Mouse (Mus musculus) liver, adult 2 months (tissue): ENCODE results near the gene Tshz2. TPM values are rescaled to one million over a fixed set of nuclear protein-coding genes. Genes with fewer than 3 reads are reported as not detected.
A peak's percentile ranks its signal among the peaks of the same experiment; 100 is the strongest.

ENCODE experiments used
- DNase-seq: peaks from one replicate; pipeline ENCODE4 v3.0.0-alpha.2; 2011; ENCODE audit warnings: low read depth, low spot score; ENCODE audit errors: extremely low read depth
- H3K27ac ChIP-seq: fragments of 200-500 bp; replicated peaks from 2 replicates; pipeline ENCODE4 v1.5.1; 2012; ENCODE audit warnings: low read depth, mild to moderate bottlenecking, control low read depth, inconsistent platforms, low read length; ENCODE audit not compliant: insufficient read depth
- H3K27me3 ChIP-seq: fragments of 200-500 bp; 2 replicates; pipeline ENCODE4 v1.6.1; 2012; ENCODE audit warnings: mild to moderate bottlenecking, moderate library complexity, low read length, inconsistent platforms; ENCODE audit not compliant: control insufficient read depth, insufficient read depth
- H3K36me3 ChIP-seq: fragments of 200-500 bp; 2 replicates; pipeline ENCODE4 v1.6.1; 2012; ENCODE audit warnings: low read length, inconsistent platforms; ENCODE audit not compliant: control insufficient read depth, insufficient read depth
- H3K4me1 ChIP-seq: fragments of 200-500 bp; 2 replicates; pipeline ENCODE4 v1.6.1; 2011; ENCODE audit warnings: low read length; ENCODE audit not compliant: control insufficient read depth, insufficient read depth
- H3K4me3 ChIP-seq: fragments of 200-500 bp; 2 replicates; pipeline ENCODE4 v1.5.1; 2011; ENCODE audit warnings: low read depth, mild to moderate bottlenecking, control low read depth, low read length, moderate library complexity; ENCODE audit not compliant: insufficient read depth
- H3K79me2 ChIP-seq: fragments of 200-500 bp; 2 replicates; pipeline ENCODE4 v1.6.1; 2012; ENCODE audit warnings: inconsistent platforms, mild to moderate bottlenecking, low read length, moderate library complexity; ENCODE audit not compliant: control insufficient read depth, insufficient read depth
- H3K9ac ChIP-seq: fragments of 200-500 bp; 2 replicates; pipeline ENCODE4 v1.6.1; 2012; ENCODE audit warnings: low read depth, mild to moderate bottlenecking, control low read depth, inconsistent platforms, low read length
- CTCF ChIP-seq: fragments of 200-500 bp; IDR thresholded peaks from 2 replicates; pipeline ENCODE4 v1.5.1; 2011; ENCODE audit warnings: low read depth, low read length, control low read depth
- POLR2A ChIP-seq: fragments of 200-500 bp; IDR thresholded peaks from 2 replicates; pipeline ENCODE4 v1.6.1; 2011; ENCODE audit warnings: low read length, control low read depth; ENCODE audit not compliant: insufficient read depth; ENCODE audit errors: extremely low read depth
- WGBS: fragments of 180-500 bp; shearing (Covaris S2); methylation state at CpG from one replicate; pipeline ENCODE4 v1.1.7; 2018; 5-methylcytosine and 5-hydroxymethylcytosine counted together
- polyA plus RNA-seq: library from polyadenylated mRNA; depleted of rRNA; stranded (reverse); fragments of >200 nt; gene quantifications from 2 replicates; pipeline ENCODE4 v1.2.3, GENCODE M21; 2012
- total RNA-seq: library from RNA; depleted of rRNA; stranded (reverse); fragments of >200 nt; gene quantifications from 2 replicates; pipeline ENCODE4 v1.2.3, GENCODE M21; 2014

Tshz2 gene
- total and polyA plus RNA-seq, 2 experiments, result 3.3 to 4.1 TPM

- Histone ChIP-seq H3K79me2 (no peaks in the 10 kb centered on the region; the same call in 1 of the 2 replicates), H3K27me3 (no peaks in the 10 kb centered on the region), H3K4me1 (peaks cover 2% of the 10 kb centered on the region; the same call in 1 of the 2 replicates), H3K9ac (no peak overlapping the region), H3K36me3 (no peaks in the 10 kb centered on the region), H3K27ac (no peak overlapping the region), H3K4me3 (no peak overlapping the region)
- TF ChIP-seq POLR2A, result no peak
- no peak for TF ChIP-seq CTCF
- no peak for DNase-seq
- 73% methylated on average over 5 of the region's 5 CpGs for WGBS
These were observed 47.1 kb downstream of the Tshz2 start for GRCm38 (mm10) chr2:169679951-169680350.

DNA sequence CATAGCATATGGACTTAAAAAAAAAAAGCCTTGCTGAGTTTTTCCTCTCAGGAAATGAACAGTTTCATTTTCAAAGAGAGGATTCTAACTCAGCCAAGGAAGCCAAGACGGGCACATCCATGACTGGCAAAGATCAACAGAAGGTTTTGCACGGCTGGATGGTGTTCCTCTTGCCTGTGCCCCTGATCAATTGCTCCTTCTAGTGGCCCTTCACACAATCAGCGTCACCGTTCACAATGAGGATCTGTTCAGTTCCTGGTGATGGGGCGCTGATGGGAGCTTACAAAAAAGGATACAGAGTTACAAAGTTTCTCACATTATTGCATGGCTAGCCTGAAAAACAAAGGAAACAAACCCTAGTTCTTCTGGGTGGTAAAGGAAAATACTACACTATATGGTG lies 52.4 kb downstream of the Tshz2 start:
- Histone ChIP-seq H3K27me3 (no peaks in the 10 kb centered on the region), H3K27ac (no peak overlapping the region), H3K4me3 (no peak overlapping the region), H3K9ac (no peak overlapping the region), H3K4me1 (no peaks in the 10 kb centered on the region; the same call in 1 of the 2 replicates), H3K79me2 (peaks cover 6% of the 10 kb centered on the region; the same call in 1 of the 2 replicates), H3K36me3 (no peaks in the 10 kb centered on the region)
- no peak for DNase-seq
- TF ChIP-seq POLR2A (no peak), CTCF (peak; percentile 32; the same call in 1 of the 2 replicates)
- WGBS, result 49% methylated on average over 5 of the region's 5 CpGs

- WGBS, result 91% methylated on average over 7 of the region's 7 CpGs
- no peak for TF ChIP-seq POLR2A
- no peak for TF ChIP-seq CTCF
- no peak for DNase-seq
- no peaks in the 10 kb centered on the region for H3K36me3 ChIP-seq
- H3K4me1 ChIP-seq, result no peaks in the 10 kb centered on the region; the same call in 1 of the 2 replicates
- no peak overlapping the region for H3K9ac ChIP-seq
- no peaks in the 10 kb centered on the region for H3K27me3 ChIP-seq
- H3K4me3 ChIP-seq, result no peak overlapping the region
- H3K79me2 ChIP-seq, result peaks cover 6% of the 10 kb centered on the region; the same call in 1 of the 2 replicates
- H3K27ac ChIP-seq, result no peak overlapping the region
These were observed 52.9 kb downstream of the Tshz2 start for GRCm38 (mm10) chr2:169685747-169686146.

DNA sequence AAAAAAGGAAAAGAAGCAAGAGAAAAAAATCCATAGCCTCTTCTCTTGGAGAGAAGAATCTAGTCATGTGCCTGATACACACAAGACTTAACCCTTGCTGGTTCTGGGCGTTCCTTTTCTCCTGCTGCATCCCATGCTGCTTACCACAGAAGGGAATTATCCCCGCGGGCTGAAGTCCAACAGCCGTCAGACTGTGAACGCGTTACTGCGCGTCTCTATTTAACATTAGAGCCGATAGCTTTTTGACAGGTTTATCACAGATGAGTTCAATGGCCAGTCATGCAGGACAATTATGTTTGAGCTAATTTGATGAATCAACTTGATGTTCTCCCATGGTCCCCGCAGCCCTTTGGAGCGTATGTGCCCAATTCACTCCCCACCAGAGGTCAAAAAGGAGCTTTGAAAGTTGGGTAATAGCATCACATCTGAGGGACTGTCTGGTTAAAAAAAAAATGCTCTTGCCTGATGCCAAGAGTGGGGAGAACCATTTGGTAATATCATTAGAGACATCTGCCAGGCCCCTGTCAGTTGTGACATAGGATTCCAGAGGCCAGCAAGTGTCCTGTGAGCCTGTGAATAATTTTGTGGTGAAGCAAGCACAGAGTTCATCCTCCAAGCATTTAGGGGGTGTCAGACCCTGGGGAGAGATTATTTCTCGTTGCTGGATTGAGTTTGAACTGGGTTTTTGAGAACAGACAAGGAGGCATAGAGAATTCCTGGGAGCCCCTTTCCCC lies 54.1 kb downstream of the Tshz2 start:
- no peak overlapping the region for H3K4me3 ChIP-seq
- no peaks in the 10 kb centered on the region for H3K36me3 ChIP-seq
- WGBS, result 87% methylated on average over 12 of the region's 12 CpGs
- DNase-seq, result no peak
- H3K4me1 ChIP-seq, result no peaks in the 10 kb centered on the region; the same call in 1 of the 2 replicates
- H3K79me2 ChIP-seq, result peaks cover 6% of the 10 kb centered on the region; the same call in 1 of the 2 replicates
- no peaks in the 10 kb centered on the region for H3K27me3 ChIP-seq
- TF ChIP-seq CTCF (no peak), POLR2A (no peak)
- H3K9ac ChIP-seq, result no peak overlapping the region
- no peak overlapping the region for H3K27ac ChIP-seq

DNA sequence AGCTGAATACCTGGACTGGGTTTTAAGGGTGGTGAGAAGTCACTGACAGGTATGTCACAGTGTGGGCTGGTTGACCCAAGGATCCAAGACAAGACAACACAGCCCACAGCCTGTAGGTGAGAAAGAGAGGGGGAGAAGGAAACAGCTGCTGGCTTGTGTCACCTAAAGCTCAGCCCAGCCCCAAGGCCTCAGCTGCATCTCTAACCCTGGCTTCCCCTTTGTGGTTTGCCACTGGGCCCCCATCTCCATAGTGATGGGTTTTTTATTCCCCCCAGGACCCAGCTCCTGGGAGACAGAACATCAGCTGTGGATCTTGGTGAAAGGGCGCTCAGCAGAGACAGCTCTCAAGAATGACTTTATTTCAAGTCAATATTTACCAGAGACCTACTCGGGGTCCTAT lies 57.2 kb downstream of the Tshz2 start:
- no peaks in the 10 kb centered on the region for H3K27me3 ChIP-seq
- no peak overlapping the region for H3K9ac ChIP-seq
- peaks cover 6% of the 10 kb centered on the region; the same call in 1 of the 2 replicates for H3K79me2 ChIP-seq
- no peak for TF ChIP-seq CTCF
- TF ChIP-seq POLR2A, result no peak
- no peaks in the 10 kb centered on the region for H3K36me3 ChIP-seq
- DNase-seq, result no peak
- 85% methylated on average over 2 of the region's 2 CpGs for WGBS
- H3K27ac ChIP-seq, result no peak overlapping the region
- H3K4me1 ChIP-seq, result peaks cover 4% of the 10 kb centered on the region; the same call in 1 of the 2 replicates
- no peak overlapping the region for H3K4me3 ChIP-seq

- no peaks in the 10 kb centered on the region for H3K36me3 ChIP-seq
- no peaks in the 10 kb centered on the region for H3K79me2 ChIP-seq
- H3K4me3 ChIP-seq, result no peak overlapping the region
- H3K27me3 ChIP-seq, result no peaks in the 10 kb centered on the region
- H3K27ac ChIP-seq, result no peak overlapping the region
- no peak for DNase-seq
- H3K9ac ChIP-seq, result no peak overlapping the region
- WGBS, result 67% methylated on average over 9 of the region's 9 CpGs
- TF ChIP-seq POLR2A (no peak), CTCF (no peak)
- H3K4me1 ChIP-seq, result peaks cover 5% of the 10 kb centered on the region
These were observed 61.7 kb downstream of the Tshz2 start for GRCm38 (mm10) chr2:169694494-169694893.
